Mouse (Mus musculus): Measurements from ENCODE around the gene Olfr1132. TPM values are rescaled to one million over a fixed set of nuclear protein-coding genes. Genes with fewer than 3 reads are reported as not detected.
"Not testable (repeated sequence)": the region's sequence is repeated elsewhere in the genome, so short reads cannot be mapped to it uniquely, and the experiment has no call there.

Gene Olfr1132
- polyA plus RNA-seq (2016; fragmentation: Nextera tagmentation; extraction: Ambion mirVana), result not detected in 2 replicates

DNA sequence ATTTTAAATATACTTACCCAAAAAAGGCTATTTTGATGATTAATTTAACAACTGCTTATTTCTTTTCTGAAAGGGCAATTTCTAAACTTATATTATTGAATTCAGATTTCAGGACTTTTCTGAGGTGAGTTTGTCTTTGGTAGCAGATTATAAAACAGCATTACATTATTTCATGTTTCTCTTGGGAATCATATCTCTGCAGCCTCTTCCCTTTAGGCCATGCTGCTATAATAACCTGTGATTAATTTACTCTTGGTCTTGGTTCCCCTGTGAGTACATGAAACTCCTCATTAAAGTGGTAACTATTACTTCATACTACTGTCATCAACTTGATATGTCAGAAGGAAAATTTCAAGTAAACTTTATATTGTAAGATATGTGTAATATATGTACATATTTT is at the start of gene Olfr1132:
TSS of gene Olfr1132 (minus strand) at position 101 of the 400 bp plus-strand sequence.
- Histone ChIP-seq H3K4me3 (no peak within 1 kb of the TSS), H3K27me3 (no peaks in the 10 kb centered on the region), H3K4me2 (replicated peaks) (no peak within 1 kb of the TSS), H3K4me1 (no peaks in the 10 kb centered on the region), H3K27ac (no peak within 1 kb of the TSS), H3K9ac (no peak within 1 kb of the TSS), H3K36me3 (no peaks in the 10 kb centered on the region), H3K9me3 (no peaks in the 10 kb centered on the region)
- no peak for ATAC-seq (ENCODE audit: insufficient number of reproducible peaks, insufficient read depth, low FRiP score, low TSS enrichment)

DNA sequence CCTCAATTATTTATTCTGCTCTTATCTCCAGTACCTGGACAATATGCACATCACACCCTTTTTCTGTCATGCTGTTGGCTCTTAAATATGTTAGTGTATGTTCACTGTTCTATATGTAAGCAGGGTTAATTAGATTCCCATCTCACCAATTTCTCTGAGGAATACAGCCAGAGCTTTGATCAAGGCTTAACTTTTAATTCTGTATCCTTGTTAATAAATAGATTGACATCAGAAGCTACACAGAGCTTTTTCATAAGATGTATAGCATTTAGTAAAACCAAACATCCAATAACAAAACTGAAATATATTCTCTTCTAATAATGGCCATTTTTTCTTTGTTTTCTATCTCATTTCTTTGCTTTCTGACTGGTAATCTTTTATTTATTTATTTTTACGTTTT is 36.2 kb upstream of the Olfr1132 start, which contains the start of gene Olfr1135:
TSS of gene Olfr1135 (minus strand) at position 101 of the 400 bp plus-strand sequence.
- H3K4me3 ChIP-seq, result no peak within 1 kb of the TSS
- no peak within 1 kb of the TSS for H3K27ac ChIP-seq
- H3K9ac ChIP-seq, result no peak within 1 kb of the TSS
- no peak for ATAC-seq (ENCODE audit: insufficient number of reproducible peaks, insufficient read depth, low FRiP score, low TSS enrichment)
- no peaks in the 10 kb centered on the region for H3K9me3 ChIP-seq
- no peaks in the 10 kb centered on the region for H3K27me3 ChIP-seq
- H3K4me2 ChIP-seq (replicated peaks), result no peak within 1 kb of the TSS
- no peaks in the 10 kb centered on the region for H3K36me3 ChIP-seq
- no peaks in the 10 kb centered on the region for H3K4me1 ChIP-seq
- 9% methylated on average over 1 of the region's 1 CpGs for WGBS

DNA sequence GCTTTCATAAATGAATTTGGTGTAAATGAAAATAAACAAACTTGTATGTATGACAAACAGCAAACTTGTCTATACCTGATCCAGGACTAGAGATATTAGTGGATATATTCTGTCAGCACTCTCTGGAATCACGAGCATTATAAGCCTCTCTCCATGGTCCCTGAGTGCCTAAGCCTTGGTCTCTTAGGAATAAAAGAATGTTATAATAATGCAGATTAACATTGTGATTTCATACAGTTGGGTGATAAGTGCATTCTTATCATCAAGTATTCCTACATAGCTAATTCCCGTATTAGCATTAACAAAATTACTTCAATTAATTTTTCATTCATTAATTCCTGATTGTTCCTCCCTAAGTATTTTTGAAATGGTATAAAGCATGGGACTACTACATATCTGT is 21.0 kb upstream of the Olfr1132 start, which contains the start of gene Olfr1134:
TSS of gene Olfr1134 (minus strand) at position 101 of the 400 bp plus-strand sequence.
- H3K36me3 ChIP-seq, result no peaks in the 10 kb centered on the region
- H3K4me1 ChIP-seq, result no peaks in the 10 kb centered on the region
- ATAC-seq (ENCODE audit: insufficient number of reproducible peaks, insufficient read depth, low FRiP score, low TSS enrichment), result no peak
- no peaks in the 10 kb centered on the region for H3K9me3 ChIP-seq
- H3K9ac ChIP-seq, result no peak within 1 kb of the TSS
- 81% methylated on average over 2 of the region's 2 CpGs for WGBS
- no peaks in the 10 kb centered on the region for H3K27me3 ChIP-seq
- no peak within 1 kb of the TSS for H3K4me3 ChIP-seq
- H3K27ac ChIP-seq, result no peak within 1 kb of the TSS
- no peak within 1 kb of the TSS for H3K4me2 ChIP-seq (replicated peaks)

DNA sequence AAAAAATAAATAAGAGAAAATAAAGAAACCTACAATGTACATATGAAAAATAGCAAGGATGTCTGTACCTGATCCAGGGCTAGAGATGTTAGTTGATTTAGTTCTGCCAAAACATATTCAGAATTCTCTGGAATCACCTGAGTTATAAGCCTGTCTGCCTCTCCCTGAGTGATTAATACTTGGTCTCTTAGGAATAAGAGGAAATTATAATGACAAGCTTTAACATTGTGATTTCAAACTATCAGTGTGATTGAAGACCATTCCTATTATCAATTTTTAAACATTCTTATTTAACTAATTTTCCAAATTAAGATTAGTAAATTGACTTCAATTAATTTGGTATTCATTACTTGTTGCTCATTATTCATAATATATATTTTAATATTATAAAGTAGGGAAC is 9.9 kb upstream of the Olfr1132 start, which contains the start of gene Olfr1133:
TSS of gene Olfr1133 (minus strand) at position 101 of the 400 bp plus-strand sequence.
- Histone ChIP-seq H3K36me3 (no peaks in the 10 kb centered on the region), H3K27me3 (no peaks in the 10 kb centered on the region), H3K4me2 (replicated peaks) (no peak within 1 kb of the TSS), H3K9ac (no peak within 1 kb of the TSS), H3K9me3 (no peaks in the 10 kb centered on the region), H3K4me1 (no peaks in the 10 kb centered on the region), H3K4me3 (no peak within 1 kb of the TSS), H3K27ac (no peak within 1 kb of the TSS)
- ATAC-seq (ENCODE audit: insufficient number of reproducible peaks, insufficient read depth, low FRiP score, low TSS enrichment), result no peak

DNA sequence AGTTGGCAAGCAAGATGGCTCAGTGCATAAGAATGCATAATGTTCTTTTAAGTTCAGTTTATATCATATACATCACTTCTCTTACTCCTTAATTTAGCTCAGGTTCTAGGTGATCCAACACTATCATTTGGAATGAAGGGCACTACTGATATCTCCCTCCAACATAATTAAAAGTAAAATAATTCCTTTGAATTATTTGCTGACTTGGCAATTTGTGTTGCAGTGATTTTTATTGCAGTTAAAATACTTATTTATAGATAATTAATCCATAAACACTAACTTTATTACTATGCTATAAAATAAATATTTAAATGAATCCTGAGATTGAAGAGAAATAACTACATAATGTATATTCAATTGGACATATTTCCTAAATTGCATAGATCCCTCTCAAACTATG is 5.1 kb upstream of the Olfr1132 start:
- ATAC-seq (ENCODE audit: insufficient number of reproducible peaks, insufficient read depth, low FRiP score, low TSS enrichment), result no peak
- Histone ChIP-seq H3K4me1 (no peaks in the 10 kb centered on the region), H3K9ac (no peak overlapping the region), H3K4me3 (no peak overlapping the region), H3K27ac (no peak overlapping the region), H3K4me2 (replicated peaks) (no peak overlapping the region), H3K27me3 (no peaks in the 10 kb centered on the region), H3K9me3 (no peaks in the 10 kb centered on the region), H3K36me3 (no peaks in the 10 kb centered on the region)

DNA sequence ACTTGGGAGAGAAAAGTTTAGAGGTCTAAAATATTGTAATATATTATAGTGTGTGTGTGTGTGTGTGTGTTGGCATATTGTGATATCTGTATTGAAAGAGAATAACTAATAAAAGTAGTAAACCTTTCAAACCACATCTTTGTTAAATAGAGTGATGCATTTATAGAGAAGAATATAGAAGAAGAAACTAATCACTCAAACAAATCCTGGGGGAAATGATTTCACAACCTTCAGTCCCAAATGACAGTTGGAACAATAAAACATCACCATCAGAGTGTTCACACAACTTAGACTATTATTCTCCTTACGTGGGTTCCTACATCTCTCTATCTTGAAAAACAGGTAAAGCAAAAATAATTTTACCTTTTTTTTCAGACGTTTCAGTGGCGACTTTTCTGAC is 10.5 kb downstream of the Olfr1132 start, which contains the start of gene Olfr1131:
TSS of gene Olfr1131 (plus strand) at position 301 of the 400 bp plus-strand sequence.
- no peak for ATAC-seq (ENCODE audit: insufficient number of reproducible peaks, insufficient read depth, low FRiP score, low TSS enrichment)
- Histone ChIP-seq H3K9ac (no peak within 1 kb of the TSS), H3K9me3 (no peaks in the 10 kb centered on the region), H3K27me3 (no peaks in the 10 kb centered on the region), H3K4me2 (replicated peaks) (no peak within 1 kb of the TSS), H3K4me3 (no peak within 1 kb of the TSS), H3K27ac (no peak within 1 kb of the TSS), H3K36me3 (no peaks in the 10 kb centered on the region), H3K4me1 (no peaks in the 10 kb centered on the region)
- 77% methylated on average over 3 of the region's 3 CpGs for WGBS

DNA sequence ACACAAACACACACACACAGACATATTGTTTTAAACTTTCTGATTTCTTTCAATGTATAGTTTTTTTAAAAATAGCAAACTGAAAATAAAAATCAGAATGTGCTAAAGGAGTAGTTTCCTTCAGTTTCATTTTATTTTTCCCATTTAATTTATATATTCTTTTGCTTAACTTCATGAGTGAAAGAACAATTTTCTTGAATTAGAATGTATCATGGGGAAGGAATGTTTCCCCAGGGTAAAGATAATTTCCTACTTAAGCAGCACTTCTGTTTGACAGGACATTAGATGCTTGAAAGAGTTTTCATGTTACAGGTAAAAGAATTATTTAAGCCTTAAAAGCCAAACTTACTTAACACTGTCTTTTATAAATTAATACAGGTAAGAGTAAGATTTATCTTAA is 31.4 kb downstream of the Olfr1132 start, which contains the start of gene Olfr1130:
TSS of gene Olfr1130 (plus strand) at position 301 of the 400 bp plus-strand sequence.
- not testable (repeated sequence) for H3K4me1 ChIP-seq; ATAC-seq (ENCODE audit: insufficient number of reproducible peaks, insufficient read depth, low FRiP score, low TSS enrichment); H3K4me3 ChIP-seq

More for the DNA sequence above, 31.4 kb downstream of the Olfr1132 start, which contains the start of gene Olfr1130:
- not testable (repeated sequence) for H3K27ac ChIP-seq; H3K9me3 ChIP-seq; H3K9ac ChIP-seq; H3K36me3 ChIP-seq; H3K27me3 ChIP-seq; H3K4me2 ChIP-seq (replicated peaks)

Other genes with a start within 250 kb of the Olfr1132 start
- gene Olfr1123, start 220.9 kb downstream of the Olfr1132 start, polyA plus RNA-seq (2016; fragmentation: Nextera tagmentation; extraction: Ambion mirVana), result not detected in 2 replicates
- gene Olfr1124, start 207.3 kb downstream of the Olfr1132 start, polyA plus RNA-seq (2016; fragmentation: Nextera tagmentation; extraction: Ambion mirVana), result 0.09 and 0.11 TPM in 2 replicates
- gene Olfr1126, start 183.6 kb downstream of the Olfr1132 start, polyA plus RNA-seq (2016; fragmentation: Nextera tagmentation; extraction: Ambion mirVana), result not detected in 2 replicates
- gene Pramel7, start 140.4 kb downstream of the Olfr1132 start, polyA plus RNA-seq (2016; fragmentation: Nextera tagmentation; extraction: Ambion mirVana), result not detected in 2 replicates
- gene Pramel6, start 131.0 kb downstream of the Olfr1132 start, polyA plus RNA-seq (2016; fragmentation: Nextera tagmentation; extraction: Ambion mirVana), result not detected in 2 replicates
- gene Olfr153, start 105.7 kb downstream of the Olfr1132 start, polyA plus RNA-seq (2016; fragmentation: Nextera tagmentation; extraction: Ambion mirVana), result not detected in 2 replicates
- gene Olfr1128, start 92.0 kb downstream of the Olfr1132 start, polyA plus RNA-seq (2016; fragmentation: Nextera tagmentation; extraction: Ambion mirVana), result not detected in 2 replicates
- not detected in 2 replicates for gene Olfr1129, start 63.6 kb downstream of the Olfr1132 start, polyA plus RNA-seq (2016; fragmentation: Nextera tagmentation; extraction: Ambion mirVana)
- gene Olfr1130, start 31.3 kb downstream of the Olfr1132 start, polyA plus RNA-seq (2016; fragmentation: Nextera tagmentation; extraction: Ambion mirVana), result not detected in 2 replicates
- not detected in 2 replicates for gene Olfr1131, start 10.4 kb downstream of the Olfr1132 start, polyA plus RNA-seq (2016; fragmentation: Nextera tagmentation; extraction: Ambion mirVana)
- not detected in 2 replicates for gene Olfr1133, start 9.8 kb upstream of the Olfr1132 start, polyA plus RNA-seq (2016; fragmentation: Nextera tagmentation; extraction: Ambion mirVana)
- not detected in 2 replicates for gene Olfr1134, start 20.9 kb upstream of the Olfr1132 start, polyA plus RNA-seq (2016; fragmentation: Nextera tagmentation; extraction: Ambion mirVana)
- not detected in 2 replicates for gene Olfr1135, start 36.1 kb upstream of the Olfr1132 start, polyA plus RNA-seq (2016; fragmentation: Nextera tagmentation; extraction: Ambion mirVana)
- not detected in 2 replicates for gene Olfr1136, start 56.4 kb upstream of the Olfr1132 start, polyA plus RNA-seq (2016; fragmentation: Nextera tagmentation; extraction: Ambion mirVana)
- gene Olfr1137, start 75.6 kb upstream of the Olfr1132 start, polyA plus RNA-seq (2016; fragmentation: Nextera tagmentation; extraction: Ambion mirVana), result not detected in 2 replicates
- not detected in 2 replicates for gene Olfr1138, start 102.4 kb upstream of the Olfr1132 start, polyA plus RNA-seq (2016; fragmentation: Nextera tagmentation; extraction: Ambion mirVana)
- not detected in 2 replicates for gene Olfr1140, start 106.2 kb upstream of the Olfr1132 start, polyA plus RNA-seq (2016; fragmentation: Nextera tagmentation; extraction: Ambion mirVana)
- not detected in 2 replicates for gene Olfr1141, start 116.5 kb upstream of the Olfr1132 start, polyA plus RNA-seq (2016; fragmentation: Nextera tagmentation; extraction: Ambion mirVana)
- gene Olfr152, start 141.9 kb upstream of the Olfr1132 start, polyA plus RNA-seq (2016; fragmentation: Nextera tagmentation; extraction: Ambion mirVana), result not detected in 2 replicates
- not detected in 2 replicates for gene Olfr1143, start 163.1 kb upstream of the Olfr1132 start, polyA plus RNA-seq (2016; fragmentation: Nextera tagmentation; extraction: Ambion mirVana)
- not detected in 2 replicates for gene Olfr1145, start 172.3 kb upstream of the Olfr1132 start, polyA plus RNA-seq (2016; fragmentation: Nextera tagmentation; extraction: Ambion mirVana)
- gene Olfr1148, start 193.0 kb upstream of the Olfr1132 start, polyA plus RNA-seq (2016; fragmentation: Nextera tagmentation; extraction: Ambion mirVana), result not detected in 2 replicates
- gene Olfr1150-ps1, start 206.5 kb upstream of the Olfr1132 start, polyA plus RNA-seq (2016; fragmentation: Nextera tagmentation; extraction: Ambion mirVana), result not detected in 2 replicates
- not detected in 2 replicates for gene Olfr1151, start 218.3 kb upstream of the Olfr1132 start, polyA plus RNA-seq (2016; fragmentation: Nextera tagmentation; extraction: Ambion mirVana)
- 0.03 TPM in 1 of 2 replicates, not detected in the other for gene Olfr1152, start 229.0 kb upstream of the Olfr1132 start, polyA plus RNA-seq (2016; fragmentation: Nextera tagmentation; extraction: Ambion mirVana)

Data from embryonic facial prominence, embryonic 12.5 days (tissue).